Mouse (Mus musculus) c-Kit-negative CD71-positive TER-119-positive erythroid progenitor cells, embryonic 14.5 days (primary cell): ENCODE measurements at regions not wholly inside any gene's neighbourhood (a gene's known extent, or its start where the extent isn't known, plus 50 kb on each side); places are given as distances from the start of the nearest gene placed in this dataset.

Experiments used
- DNase-seq: peaks from one replicate; pipeline ENCODE4 v3.0.0-alpha.2; 2013; ENCODE audit warnings: low read depth, low spot score

DNA sequence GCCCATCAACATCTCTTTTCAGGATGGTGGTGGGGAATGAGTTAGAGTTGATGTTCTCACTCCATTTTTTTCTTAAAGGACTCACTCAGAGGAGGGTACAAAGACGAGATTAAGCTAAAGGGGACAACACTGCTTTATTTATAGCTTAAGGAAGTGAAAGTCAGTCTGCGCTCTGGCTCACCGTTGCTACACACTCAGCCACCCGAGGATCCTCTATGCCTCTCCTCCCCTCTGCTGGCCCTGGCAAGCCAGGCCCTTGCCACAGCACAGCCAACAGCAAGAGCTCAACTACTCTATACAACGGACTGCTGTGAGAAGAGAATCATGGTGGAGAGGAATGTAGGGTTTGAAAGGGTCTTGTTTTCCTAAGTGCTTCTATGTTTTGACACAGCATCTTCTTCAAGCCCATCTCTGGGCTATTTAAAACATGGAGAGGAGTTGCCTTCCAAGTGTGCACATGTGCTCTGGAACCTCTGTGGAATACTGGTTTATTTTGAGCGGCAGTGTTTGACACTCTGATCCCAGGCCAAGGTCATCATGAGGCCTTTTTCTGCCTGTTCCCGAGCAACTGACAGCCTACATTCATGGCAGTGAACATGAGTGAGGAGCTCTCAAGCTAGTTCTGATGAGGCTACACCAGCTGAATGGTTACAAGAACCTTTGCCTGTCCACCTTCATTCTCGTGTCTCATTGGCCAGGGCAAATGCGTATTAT is 291.9 kb upstream of the Klf4 start:
- DNase-seq: no peak

DNA sequence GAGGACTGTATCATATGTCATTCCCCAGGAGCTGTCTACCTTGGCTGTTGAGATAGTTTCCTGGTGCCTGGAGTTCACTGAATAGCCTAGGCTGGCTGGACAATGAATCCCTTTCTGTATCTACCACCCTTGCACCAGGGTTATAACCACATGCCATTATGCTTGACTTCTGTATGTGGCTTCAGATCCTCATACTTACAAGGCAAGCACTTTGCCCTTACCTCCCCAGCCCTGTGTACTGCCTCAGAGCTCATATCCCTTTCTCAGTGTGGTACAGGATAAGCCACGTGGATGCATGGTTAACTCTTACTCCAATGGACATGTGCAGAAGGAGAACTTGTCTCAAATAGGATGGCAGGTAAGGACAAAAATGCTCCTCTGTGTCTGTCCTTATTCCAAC is 291.3 kb upstream of the Klf4 start:
- no peak for DNase-seq

DNA sequence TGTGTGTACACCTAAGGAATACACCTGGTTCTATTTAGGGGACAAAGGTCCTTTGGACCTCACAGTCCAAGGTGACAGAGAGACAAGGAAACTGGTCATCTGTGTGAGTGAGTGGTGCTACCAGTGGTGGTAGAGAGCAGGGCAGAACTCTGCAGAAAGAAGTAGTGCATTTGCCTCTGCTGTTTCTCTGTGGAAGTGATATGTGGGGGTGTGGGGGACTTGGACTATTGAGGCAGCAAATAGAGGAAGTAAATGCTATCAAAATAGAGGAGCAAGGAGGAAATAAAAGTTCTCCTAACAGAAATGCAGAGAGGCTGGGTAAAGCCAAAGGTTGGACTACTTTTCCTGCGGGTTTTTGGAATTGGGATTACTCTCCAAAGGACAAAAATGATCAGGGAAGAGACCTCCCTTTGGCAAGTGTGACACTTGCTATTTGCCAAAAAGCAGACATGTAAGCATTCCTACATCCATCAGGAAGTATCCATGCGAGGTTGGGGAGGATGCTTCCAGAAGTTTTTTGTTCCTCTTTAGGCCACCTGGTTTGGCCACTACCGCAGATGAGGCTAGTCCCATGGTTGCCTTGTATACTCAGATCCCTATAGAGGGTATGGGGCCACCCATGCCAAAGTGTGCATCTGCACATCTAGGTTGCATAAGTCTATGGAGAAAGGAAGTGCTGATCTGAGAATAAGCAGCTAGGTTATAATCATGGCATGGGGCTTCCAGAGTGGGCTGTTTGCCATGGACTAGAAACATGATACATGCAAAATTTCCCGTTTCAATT is 285.0 kb upstream of the Klf4 start:
- no peak for DNase-seq

DNA sequence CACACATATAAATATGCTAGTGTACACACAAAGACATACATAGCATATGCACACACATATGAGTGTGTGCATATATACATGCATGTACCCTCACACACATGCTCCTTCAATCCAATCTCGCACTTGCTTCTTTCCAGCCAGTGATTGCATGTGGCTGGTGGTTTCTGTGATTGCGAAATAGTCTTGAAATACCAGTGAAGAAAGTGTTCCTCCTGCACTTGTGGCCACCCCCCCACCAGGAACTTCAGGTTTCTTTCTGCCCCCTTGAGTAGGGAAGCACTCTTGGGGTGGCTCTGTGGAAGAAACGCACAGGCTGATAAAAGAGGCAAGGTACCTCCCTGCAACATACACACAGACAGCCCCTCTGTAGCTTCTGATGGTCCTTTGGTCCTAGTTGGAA is 283.6 kb upstream of the Klf4 start:
- DNase-seq: no peak

DNA sequence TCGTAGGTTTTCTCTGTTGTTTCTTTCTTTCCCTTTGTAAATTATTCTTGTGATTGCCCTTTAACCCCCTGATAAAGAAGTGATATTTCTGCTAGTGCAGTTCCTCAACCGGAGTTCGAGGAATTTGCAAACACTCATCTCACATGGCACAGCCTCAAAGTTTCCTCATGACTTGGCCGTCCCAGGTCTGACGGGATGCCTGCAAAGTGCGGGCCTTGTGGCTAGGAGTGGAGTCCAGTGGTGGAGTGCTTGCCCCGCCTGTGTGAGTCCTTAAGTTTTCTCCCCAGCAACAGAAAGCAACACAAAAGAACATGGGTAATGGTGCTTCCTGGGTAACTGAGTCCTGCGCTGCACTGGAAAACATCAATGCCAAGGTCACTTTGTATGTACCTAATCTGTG is 280.6 kb upstream of the Klf4 start:
- DNase-seq: no peak

DNA sequence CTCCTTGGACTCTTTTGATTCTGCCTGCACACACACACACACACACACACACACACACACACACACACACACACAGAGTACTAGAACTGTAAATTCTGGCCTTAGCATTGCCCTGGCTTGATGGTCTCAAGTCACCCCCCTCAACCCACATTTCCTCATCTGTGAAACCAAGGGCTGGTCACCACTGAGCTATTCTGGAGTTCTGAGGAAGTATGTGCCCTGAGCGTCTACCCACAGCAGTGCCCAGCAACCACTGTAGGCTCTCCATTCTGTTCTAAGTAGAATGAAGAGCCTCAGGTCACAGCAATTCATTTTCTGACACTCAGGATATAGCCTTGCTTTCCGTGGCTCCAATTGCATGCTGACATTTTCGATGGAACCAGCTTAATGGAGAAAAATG is 279.4 kb upstream of the Klf4 start:
- DNase-seq: no peak

DNA sequence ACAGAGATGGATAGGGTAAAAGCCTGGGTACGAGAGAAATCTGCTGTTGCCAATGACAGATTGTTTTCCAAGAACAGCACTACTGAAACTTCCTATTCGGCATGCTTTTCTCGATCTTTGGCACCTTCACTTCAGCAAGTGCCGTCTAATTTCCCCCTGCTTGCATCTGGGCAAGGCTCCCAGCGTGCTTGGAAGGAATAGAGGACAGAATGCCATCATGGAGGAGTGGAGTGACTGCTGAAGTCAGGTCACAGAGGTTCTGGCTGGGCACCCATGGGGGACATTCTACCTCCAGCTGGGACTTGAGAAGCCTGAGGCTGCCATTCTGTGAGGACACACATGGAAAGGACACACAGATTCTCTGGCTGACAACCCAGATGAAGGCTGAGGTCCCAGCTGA is 276.2 kb upstream of the Klf4 start:
- no peak for DNase-seq

DNA sequence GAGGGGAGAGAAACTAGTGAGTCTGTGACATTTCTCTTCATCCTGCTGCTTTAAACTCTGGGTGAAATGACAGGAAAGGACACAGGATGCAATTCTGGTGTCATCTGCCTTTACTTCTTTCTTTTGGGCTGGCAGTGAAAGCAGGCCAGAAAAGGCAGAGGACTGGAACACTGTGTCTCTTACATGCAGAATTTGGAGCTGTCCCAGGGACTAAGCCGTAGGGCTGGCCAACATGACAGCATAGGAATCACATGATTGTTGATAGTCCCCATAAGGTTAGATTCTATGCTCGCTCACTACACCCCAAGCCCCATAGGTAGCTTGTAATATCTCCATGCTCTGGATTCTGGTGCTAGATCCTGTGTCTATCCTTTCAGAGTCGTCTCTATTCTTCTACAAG is 274.5 kb upstream of the Klf4 start:
- DNase-seq: no peak

DNA sequence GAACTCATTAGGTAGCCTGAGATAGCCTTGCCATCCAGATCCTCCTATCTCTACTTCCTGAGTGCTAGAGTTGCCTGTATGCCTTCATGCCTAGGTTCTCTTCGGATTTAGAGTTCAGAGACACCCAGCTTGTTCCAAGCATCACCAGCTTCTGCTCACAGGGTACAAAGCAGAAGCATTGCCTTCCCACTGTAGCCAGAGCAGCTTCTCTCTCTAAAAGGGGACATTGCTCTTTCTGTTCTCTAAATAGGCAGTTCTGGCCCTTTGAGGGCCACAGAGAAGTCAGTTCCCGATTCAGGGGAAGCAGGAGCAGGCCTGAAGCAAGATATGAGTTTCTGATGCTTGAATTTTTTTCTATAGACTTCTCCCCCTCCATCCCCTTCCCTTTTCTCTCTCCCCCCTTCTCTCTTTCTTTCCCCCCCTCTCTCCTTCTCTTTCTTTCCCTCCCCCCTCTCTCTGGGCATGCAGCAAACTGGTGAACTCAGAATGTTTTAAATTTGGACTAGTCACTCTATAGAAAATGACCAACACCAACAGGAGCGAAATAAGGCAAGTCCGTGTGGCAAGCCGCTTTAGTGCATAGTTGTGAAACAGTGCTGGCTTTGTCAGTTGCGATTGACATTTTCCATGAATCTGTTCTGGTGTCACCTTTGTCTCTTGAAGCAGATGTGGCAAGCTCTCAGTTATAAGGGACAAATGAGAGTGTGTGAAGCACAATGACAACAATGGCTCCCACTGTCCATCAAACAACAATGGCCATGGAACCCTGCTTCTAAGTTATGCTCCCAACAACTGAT is 273.2 kb upstream of the Klf4 start:
- DNase-seq: no peak

DNA sequence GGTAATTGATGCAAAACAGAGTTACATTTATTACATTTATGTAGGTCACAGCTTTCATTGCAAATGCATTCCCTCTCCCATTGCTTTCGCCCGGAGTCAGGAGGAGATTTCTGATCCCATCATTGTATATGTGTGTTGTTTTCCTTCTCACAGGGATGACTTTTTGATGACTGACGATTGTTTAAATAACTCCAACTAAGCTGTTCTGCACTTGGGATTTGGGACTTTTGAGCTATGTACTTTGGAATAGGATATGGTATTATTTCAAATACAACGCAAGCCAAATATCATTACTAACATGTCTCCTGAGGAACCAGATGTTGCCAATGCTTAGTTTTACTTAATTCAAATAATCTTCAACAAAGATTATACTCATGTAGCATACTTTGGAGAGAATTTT is 269.8 kb upstream of the Klf4 start:
- DNase-seq: no peak

DNA sequence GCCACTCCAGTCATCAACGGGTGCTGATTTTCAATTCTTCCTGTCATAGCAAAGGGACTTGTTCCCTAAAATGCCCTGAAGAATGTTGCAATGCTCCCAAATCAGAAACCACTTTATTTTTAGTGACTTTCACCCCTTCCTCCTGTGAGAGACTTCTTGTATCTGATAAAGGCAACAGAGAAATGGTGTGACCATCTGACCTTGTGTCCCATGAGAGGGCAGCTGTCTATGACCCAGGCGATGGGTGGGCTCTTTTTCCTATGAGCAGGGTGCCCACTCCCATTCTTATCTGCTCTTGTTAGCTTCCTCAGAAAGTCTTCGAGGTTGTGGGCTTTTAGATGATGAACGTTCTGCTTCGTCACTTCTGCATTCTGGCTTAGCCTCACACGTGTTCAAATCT is 265.8 kb upstream of the Klf4 start:
- no peak for DNase-seq

DNA sequence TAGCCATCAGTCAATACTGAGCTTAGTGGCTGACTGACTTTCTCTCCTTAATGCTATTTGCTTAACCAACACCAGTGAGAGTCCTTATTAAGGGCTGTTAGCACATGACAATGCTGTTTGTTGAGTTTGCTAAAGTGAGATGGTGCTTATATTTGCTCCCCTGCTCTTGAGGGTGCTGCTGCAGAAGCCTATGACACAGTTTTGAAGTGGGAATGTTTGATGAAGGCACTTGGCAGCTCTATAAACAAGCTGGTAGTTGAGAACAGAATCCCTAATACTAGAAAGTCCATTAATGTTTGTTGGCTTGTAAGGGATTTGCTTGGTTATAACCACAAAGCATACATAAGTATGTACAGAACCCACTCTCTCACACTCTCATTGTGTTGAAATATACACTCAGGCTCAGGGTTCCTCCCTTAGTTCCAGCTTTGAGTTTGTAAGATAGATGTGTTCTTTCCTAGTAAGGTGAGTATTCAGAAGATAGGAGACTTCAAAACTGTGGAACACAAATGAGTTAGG is 249.1 kb upstream of the Klf4 start:
- no peak for DNase-seq

DNA sequence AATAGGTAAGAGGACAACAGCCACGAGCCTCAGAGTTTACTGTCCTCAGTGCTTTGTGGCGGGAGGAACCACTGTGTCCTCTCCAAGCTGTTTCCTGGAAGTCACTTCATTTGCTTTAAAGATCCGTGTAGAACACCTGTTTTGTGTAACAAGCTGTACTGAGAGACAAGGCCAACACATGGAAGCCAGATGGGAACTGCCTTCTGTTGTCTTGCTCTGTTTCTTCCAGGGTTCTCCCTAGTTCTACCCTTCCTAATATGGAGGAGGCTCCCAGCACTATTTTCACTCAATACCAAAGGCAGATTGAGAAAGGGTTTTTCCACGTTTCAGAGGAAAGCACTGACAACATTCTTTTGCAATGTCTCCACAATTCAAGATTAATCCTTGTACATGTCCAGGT is 247.3 kb upstream of the Klf4 start:
- DNase-seq: no peak

DNA sequence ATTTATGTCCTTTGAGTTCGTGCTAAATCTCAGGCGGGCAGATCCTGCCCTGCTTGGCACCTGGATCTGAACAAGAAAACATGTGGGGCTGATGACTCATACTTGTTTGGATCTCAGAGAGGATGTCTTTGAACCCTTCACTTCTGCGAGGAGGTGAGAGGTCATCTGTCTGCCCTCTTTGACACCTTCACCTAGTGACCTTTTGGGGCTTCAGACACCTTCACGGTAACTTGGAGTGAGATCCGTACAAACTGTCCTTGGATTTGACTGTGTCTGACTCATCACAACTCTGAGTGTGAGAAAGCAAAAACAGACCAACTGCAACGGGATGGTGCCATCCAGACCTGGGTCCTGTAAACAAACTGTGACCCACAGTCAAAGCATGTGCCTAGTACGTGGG is 243.6 kb upstream of the Klf4 start:
- DNase-seq: no peak

DNA sequence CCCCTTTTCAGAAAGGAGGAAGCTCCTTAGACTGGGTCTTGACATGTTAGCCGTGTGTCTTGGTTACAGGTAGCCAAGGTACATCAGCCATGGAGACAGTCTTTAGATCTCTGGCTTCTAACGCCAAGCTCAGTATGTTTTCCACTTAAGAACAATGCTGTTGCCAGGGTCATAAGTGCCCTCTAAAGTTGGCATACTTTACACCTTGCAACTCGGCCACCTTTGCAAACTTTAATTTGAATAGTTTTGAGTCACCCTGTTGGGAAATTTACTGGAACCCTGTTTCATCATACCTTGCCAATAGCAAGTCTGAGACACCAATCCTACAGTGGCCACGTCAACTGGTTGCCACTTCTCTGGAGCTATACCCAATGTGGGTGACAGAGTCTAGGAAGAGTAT is 242.3 kb upstream of the Klf4 start:
- DNase-seq: no peak

DNA sequence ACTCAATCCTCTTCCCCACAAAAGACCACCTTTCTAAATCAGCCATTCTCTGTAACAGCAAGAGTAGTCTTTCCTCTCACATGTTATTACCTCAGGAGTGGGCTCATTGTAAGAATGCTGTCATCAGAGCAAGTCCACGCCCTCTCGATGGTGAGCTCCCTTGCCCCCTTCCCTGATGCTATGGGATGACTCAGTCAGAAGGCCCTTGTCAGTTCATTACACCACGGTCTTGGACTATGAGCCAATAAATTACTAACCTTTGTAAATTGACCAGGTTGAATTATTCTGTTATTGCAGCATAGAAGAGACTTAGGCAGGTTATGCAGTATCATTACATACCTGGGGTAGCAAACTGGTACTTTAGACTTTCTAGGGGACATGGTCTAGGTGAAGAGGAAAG is 237.4 kb upstream of the Klf4 start:
- no peak for DNase-seq

DNA sequence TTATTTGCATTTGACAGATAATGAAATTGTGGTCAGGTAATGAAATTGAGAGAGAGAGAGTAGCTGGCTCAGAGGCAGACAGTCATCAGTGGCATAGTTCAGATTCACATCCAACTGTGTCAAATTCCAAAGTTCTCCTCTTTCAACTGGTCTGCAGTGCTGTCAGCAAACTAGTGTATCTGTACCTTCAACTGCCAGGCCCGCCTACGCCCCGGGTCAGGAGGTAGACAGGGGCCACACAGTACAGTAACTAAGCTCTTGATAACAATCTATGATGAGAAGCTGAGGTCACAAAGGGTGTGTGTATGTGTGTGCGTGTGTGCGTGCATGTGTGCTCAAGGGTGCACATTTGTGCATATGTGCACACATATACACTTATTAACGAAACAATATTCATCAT is 236.1 kb upstream of the Klf4 start:
- DNase-seq: no peak

DNA sequence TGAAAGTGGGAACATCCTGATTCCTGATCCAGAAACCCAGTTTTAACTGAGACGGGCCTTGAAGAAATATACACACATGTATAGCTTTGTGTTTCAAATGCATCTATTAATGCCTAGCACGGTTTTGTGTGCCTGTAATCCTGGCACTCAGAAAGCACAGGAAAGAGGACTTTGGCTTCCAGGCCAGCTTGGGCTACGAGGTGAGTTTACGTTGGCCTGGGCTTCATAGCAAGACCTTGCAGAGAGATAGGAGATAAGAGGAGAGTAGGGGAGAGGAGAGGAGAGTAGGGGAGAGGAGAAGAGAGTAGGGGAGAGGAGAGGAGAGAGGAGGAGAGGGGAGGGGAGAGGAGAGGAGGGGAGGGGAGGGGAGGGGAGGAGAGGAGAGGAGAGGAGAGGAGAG is 234.9 kb upstream of the Klf4 start:
- no peak for DNase-seq

DNA sequence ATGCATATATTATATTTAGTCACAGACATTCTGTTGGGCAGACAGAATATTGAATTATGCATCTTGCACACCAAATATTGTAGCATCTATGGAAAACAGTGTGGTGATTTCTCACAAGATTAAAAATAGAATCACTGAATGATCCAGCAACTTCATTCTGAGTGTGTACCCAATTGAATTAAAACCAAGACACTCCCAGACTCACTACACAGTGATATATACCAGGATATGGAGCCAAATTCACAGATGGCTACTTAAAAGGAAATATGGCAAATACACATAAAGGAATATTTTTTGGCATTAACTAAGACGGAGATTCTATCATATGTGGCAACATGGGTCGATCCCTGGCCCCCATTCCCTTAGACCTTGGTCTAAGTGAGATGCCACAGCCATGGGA is 233.5 kb upstream of the Klf4 start:
- DNase-seq: no peak

DNA sequence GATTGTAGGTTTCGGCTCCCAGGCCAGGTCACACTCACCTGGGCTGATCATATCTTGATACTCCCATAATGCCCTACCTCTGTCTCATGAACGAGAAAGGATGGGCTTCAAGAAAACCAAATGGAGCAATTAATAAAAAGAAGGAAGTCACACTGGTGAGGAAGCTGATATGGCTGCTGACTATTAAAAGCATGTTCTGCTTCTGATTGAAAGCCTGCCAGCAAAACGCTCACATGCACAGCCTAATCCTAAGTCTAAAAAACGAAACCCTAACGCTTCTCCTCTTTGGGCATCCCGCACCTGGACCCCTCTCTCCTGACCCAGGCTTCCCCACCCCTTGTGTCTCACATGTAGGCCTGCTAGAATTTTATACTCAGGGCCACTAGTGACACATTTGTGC is 230.8 kb upstream of the Klf4 start:
- DNase-seq: no peak

DNA sequence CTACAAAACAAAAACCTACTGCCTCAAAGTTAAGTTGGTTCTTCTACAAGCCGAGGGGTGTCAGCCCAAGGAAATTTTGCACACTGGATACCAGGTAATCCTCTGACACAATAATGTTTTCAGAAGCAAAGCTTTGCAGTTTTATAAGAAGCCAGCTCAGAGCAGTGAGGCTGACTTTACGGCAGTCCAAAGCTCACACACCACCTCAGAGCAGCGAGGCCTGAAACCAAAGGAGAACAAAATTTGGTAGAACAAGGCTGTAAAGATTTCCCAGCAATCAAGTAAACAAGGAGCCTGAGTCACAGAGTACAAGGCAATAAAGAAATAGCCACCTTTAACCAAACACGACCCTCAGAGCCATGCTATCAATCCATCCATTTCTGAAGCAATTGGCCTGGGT is 230.1 kb upstream of the Klf4 start:
- DNase-seq: no peak

DNA sequence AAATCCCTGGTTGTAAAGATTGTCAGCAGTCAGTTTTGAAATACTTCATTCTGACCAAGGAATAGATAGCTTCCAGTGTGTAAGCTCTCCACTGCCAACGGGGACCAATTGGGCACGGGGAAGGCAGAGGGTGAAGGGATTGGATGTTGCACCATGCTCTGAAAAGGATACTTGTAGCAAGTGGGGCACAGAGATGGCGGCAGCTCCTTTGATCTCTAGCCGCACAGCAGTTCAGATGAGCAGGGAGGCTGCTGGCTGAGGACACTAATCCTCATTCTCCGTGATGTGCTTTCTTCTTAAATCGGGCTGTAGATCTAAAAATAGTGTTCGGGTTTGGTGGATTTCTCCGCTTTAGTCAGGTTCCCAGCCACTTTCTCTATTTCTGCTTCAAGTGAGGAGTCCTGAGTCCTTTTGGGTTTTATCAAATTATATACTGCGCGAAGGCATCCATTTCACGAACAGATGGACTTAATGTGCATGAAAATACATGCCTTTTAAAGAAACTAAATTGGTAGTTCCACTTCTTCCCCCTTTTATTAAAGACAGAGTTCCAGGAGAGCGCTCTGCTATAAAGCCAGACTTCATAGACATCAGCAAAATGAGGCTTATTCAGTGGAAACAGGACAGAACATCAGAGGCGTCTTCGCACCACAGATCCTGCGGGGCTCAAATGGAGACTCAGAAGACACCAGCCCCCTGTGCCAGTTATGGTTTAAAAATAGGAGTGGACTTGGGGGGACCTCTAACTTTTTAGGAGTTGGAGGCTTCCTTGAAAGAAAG is 225.1 kb upstream of the Klf4 start:
- DNase-seq: no peak
